In genomic region chr11:88009542-88010190, GRCm38 (mm10) we compare ENCODE assay signal across 8 mouse cellular contexts. TPM values are rescaled to one million over a fixed set of nuclear protein-coding genes. Genes with fewer than 3 reads are reported as not detected.
DNase-seq lines count a peak whose midpoint lies in the region; ATAC-seq and TF ChIP-seq lines count a peak whose summit lies in the region.

No protein-coding gene starts in this region.

- WGBS in midbrain, embryonic 14.5 days = 22% methylated on average over 16 of the region's 16 CpGs

- peaks cover 12% of the 10 kb centered on the region; the same call in 1 of the 2 replicates for H3K4me1 ChIP-seq in midbrain, embryonic 14.5 days (ENCODE audit: control insufficient read depth, insufficient read depth, low read length)

- H3K36me3 ChIP-seq in midbrain, embryonic 14.5 days (ENCODE audit: control insufficient read depth, insufficient read depth, low read length) = no peaks in the 10 kb centered on the region

- TF ChIP-seq CTCF in layer of hippocampus, adult 2 months (conservative IDR thresholded peaks at IDR 0.05) = no peak

- peak overlapping the region; percentile 43 for H3K9ac ChIP-seq in midbrain, embryonic 14.5 days (replicated peaks; ENCODE audit: low read length)

- peak; percentile 40 for DNase-seq in adrenal gland, postnatal 10 days
- DNase-seq in adrenal gland, postnatal 14 days = no peak
- DNase-seq in cerebellum, adult 18-20 months = peak; percentile 62 to 63
- DNase-seq in frontal cortex, postnatal 36 days (ENCODE audit: low spot score in 2 of 2) = peak; percentile 54 to 71
- DNase-seq in layer of hippocampus, adult 2 months (ENCODE audit: low spot score in 2 of 2) = peak; percentile 58 to 61
- peak; percentile 80 for DNase-seq in midbrain, embryonic 14.5 days
- no peak for DNase-seq in thymus, adult 18-20 months

- no peak overlapping the region for H3K27ac ChIP-seq in layer of hippocampus, adult 2 months
- H3K27ac ChIP-seq in midbrain, embryonic 14.5 days (replicated peaks; ENCODE audit: low read depth, low read length) = peak overlapping the region; percentile 63

- H3K9me3 ChIP-seq in midbrain, embryonic 14.5 days (ENCODE audit: control insufficient read depth, low read length) = no peaks in the 10 kb centered on the region

- H3K4me3 ChIP-seq in layer of hippocampus, adult 2 months = peak overlapping the region; percentile 27; the same call in 1 of the 2 replicates
- H3K4me3 ChIP-seq in midbrain, embryonic 14.5 days (replicated peaks; ENCODE audit: low read depth, low read length) = 0 out of 2 replicates have a peak overlapping the region, but pooled peaks have one; percentile 7

- no peak for ATAC-seq in midbrain, embryonic 14.5 days (ENCODE audit: low FRiP score, low TSS enrichment)
- ATAC-seq in CD4-positive, CD25-positive, alpha-beta regulatory T cell, adult 4 months = no peak

- peak overlapping the region; percentile 47 for H3K4me2 ChIP-seq in midbrain, embryonic 14.5 days (ENCODE audit: low read length)

- no peaks in the 10 kb centered on the region for H3K27me3 ChIP-seq in midbrain, embryonic 14.5 days (ENCODE audit: control insufficient read depth, insufficient read depth, low read length)

RNA-seq across cellular contexts. Expression of gene Dynll2, which starts 22.3 kb away (rescaled TPM):
- 100 to 1,000 TPM; 124 to 136 TPM for total RNA-seq in adrenal gland, postnatal 10 days (2021)
- total RNA-seq in adrenal gland, postnatal 14 days (2021) = 154 and 174 TPM in 2 replicates
- 100 to 1,000 TPM; 447 to 467 TPM for total RNA-seq in layer of hippocampus, adult 2 months (2021)
- polyA plus RNA-seq in midbrain, embryonic 14.5 days (2014; fragmentation: Nextera tagmentation; extraction: Ambion mirVana) = 28.3 and 46.5 TPM in 2 replicates
- polyA plus RNA-seq in CD4-positive, CD25-positive, alpha-beta regulatory T cell, adult 4 months (2017; shearing (Covaris generic)) = 1 to 10 TPM; 4.0 to 4.6 TPM

RNA-seq across cellular contexts. Expression of gene Srsf1, which starts 37.5 kb away (rescaled TPM):
- total RNA-seq in adrenal gland, postnatal 10 days (2021) = 100 to 1,000 TPM; 198 to 256 TPM
- 245 and 260 TPM in 2 replicates for total RNA-seq in adrenal gland, postnatal 14 days (2021)
- 100 to 1,000 TPM; 234 TPM for total RNA-seq in layer of hippocampus, adult 2 months (2021)
- 225 and 342 TPM in 2 replicates for polyA plus RNA-seq in midbrain, embryonic 14.5 days (2014; fragmentation: Nextera tagmentation; extraction: Ambion mirVana)
- 10 to 100 TPM; 23.5 to 47.7 TPM for polyA plus RNA-seq in CD4-positive, CD25-positive, alpha-beta regulatory T cell, adult 4 months (2017; shearing (Covaris generic))

RNA-seq across cellular contexts. Expression of gene Vezf1, which starts 58.4 kb away (rescaled TPM):
- total RNA-seq in adrenal gland, postnatal 10 days (2021) = 10 to 100 TPM; 37.8 to 41.3 TPM
- 39.8 and 42.4 TPM in 2 replicates for total RNA-seq in adrenal gland, postnatal 14 days (2021)
- total RNA-seq in layer of hippocampus, adult 2 months (2021) = 10 to 100 TPM; 22.0 to 22.7 TPM
- polyA plus RNA-seq in midbrain, embryonic 14.5 days (2014; fragmentation: Nextera tagmentation; extraction: Ambion mirVana) = 58.9 and 69.9 TPM in 2 replicates
- polyA plus RNA-seq in CD4-positive, CD25-positive, alpha-beta regulatory T cell, adult 4 months (2017; shearing (Covaris generic)) = 10 to 100 TPM; 23.6 to 25.6 TPM

Comparison
In these comparisons a context has a peak if more than half of its experiments do, and no peak if none do; other contexts are left out.
1. DNase-seq: peak in adrenal gland, postnatal 10 days (single experiment), cerebellum, adult 18-20 months (2 of 2), frontal cortex, postnatal 36 days (2 of 2), layer of hippocampus, adult 2 months (2 of 2) and midbrain, embryonic 14.5 days (single experiment); none in adrenal gland, postnatal 14 days (single experiment) and thymus, adult 18-20 months (0 of 2).